Mouse (Mus musculus) frontal cortex, postnatal 25 days (tissue): ENCODE results near the gene Edil3.

Experiments used
- DNase-seq, 2 experiments: peaks; one replicate each; pipeline ENCODE4 v3.0.0; 2022; ENCODE audit warnings: low spot score in 2 of 2

Gene Edil3

GRCm38 (mm10) chr13:89253990-89254642, 432.8 kb downstream of the Edil3 start:
- DNase-seq, result no peak

GRCm38 (mm10) chr13:89256906-89257305, 435.6 kb downstream of the Edil3 start:
- DNase-seq, result no peak

GRCm38 (mm10) chr13:89286696-89287305, 465.5 kb downstream of the Edil3 start:
- DNase-seq, result peak in 1 of 2 experiments; percentile 4

DNA sequence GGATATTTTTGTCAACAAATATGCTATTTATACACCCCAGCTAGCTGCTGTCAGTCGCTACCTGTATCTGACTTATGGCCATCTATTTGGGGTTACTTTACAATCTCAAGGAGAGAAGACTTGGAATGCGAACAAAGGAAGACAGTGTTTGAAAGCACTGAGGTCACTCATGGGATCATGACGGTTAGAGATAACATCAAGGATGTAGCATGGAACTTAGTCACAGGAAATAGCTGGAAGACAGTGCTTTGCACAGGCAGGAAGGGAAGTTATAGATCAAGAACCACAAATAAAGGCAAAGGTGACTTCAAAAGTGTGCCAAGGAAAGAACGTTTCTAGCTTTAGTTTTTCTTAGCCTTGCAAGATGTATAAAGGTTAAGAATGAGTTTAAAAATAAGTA, 466.9 kb downstream of the Edil3 start:
- DNase-seq, result no peak

DNA sequence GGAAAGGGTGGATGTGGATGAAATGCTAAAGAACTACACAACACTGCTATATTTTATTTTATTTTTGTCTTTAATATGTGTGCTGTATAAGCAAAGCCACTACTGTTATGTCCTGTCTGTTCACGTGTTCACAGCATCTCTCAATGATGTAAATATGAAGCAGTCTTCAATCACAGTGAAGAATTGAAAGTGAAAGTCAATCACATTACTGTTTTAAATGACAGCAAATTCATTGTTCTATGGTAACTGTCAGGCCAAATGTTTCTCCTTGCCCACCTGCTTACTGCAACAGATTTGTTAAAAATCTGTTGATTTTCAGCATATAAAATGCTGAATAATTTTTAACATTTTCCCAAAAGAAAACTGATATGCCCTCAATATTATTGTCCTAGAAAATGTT, 499.9 kb downstream of the Edil3 start:
- DNase-seq, result no peak

DNA sequence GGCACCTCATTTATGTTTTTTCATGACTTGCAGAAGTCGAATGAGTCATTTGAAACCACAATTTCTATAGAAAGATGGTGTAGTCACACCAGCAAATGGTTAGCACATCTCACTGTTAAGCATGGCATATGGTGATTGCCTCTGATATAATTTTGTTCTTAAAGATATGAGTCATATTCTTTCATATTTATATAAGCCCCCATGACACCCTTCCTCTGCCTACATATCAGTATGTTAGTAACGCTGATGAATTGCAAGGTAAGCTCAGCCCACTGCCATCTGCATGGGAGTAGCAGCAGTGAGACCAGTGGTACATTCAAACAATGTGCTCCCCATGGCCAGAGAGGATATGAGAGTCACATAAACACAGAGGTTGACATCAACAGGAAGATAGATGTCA, 503.0 kb downstream of the Edil3 start:
- DNase-seq, result peak in 1 of 2 experiments; percentile 18

GRCm38 (mm10) chr13:89334494-89334893, 513.2 kb downstream of the Edil3 start:
- no peak for DNase-seq

- no peak for DNase-seq
Observed at GRCm38 (mm10) chr13:89335908-89336579, 514.8 kb downstream of the Edil3 start.

GRCm38 (mm10) chr13:89339055-89339454, 517.8 kb downstream of the Edil3 start:
- DNase-seq, result no peak

GRCm38 (mm10) chr13:89339776-89340175, 518.5 kb downstream of the Edil3 start:
- DNase-seq, result no peak

GRCm38 (mm10) chr13:89355234-89355633, 534.0 kb downstream of the Edil3 start:
- no peak for DNase-seq

DNA sequence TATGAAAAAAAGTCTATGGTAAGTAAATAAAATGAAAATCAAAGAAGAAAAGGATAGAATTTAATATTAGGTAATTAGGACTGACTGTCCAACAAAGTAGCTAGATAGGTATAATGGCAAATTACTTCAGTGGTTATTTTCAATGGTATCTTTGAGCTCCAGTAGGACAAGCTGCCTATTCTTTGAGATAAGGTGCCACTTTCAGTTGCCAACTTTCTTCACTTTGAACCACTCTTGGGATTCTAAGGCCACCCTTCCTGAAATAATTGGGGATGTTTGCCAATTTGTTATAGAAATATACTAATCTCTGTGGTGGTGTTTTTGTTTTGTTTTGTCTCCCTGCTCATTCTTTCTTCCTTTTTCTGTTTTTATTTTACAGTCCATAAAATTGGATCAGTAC, 537.1 kb downstream of the Edil3 start:
- no peak for DNase-seq

DNA sequence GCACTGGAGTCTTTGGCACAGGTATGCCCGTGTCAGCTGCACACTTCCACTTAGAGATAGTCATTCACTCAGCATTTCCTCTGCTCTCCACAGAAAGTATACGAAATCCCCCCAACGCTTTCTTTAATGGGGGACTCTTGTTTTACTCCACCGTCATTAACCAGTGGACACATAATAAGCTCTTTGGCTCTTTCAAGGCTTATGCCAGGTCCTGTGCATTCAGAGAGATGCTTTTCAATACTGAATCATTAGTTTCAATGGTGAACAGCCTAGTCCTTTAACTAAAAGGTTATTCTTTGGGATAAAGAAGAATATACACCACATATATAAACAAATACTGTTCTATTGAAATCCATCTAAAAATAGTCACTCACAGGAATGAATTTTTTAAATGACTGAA, 541.0 kb downstream of the Edil3 start:
- no peak for DNase-seq

DNA sequence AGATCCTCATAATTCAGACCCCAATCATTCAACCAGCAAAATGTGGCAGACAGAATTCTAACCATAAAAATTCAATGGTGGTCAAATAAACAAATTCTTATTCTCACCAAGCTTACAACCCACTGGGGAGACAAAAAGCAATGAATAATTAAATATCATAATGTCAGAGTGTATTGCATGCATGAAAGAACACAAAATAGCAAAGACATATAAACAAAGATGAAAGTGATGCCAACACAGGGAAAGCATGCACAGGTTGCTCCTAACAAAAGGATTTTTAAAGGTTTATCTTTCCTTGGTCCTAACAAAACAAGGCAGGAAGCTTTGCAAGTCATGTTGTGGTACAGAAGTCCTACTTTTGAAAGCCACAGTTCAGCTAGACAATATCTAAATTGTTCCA, 550.0 kb downstream of the Edil3 start:
- no peak for DNase-seq

DNA sequence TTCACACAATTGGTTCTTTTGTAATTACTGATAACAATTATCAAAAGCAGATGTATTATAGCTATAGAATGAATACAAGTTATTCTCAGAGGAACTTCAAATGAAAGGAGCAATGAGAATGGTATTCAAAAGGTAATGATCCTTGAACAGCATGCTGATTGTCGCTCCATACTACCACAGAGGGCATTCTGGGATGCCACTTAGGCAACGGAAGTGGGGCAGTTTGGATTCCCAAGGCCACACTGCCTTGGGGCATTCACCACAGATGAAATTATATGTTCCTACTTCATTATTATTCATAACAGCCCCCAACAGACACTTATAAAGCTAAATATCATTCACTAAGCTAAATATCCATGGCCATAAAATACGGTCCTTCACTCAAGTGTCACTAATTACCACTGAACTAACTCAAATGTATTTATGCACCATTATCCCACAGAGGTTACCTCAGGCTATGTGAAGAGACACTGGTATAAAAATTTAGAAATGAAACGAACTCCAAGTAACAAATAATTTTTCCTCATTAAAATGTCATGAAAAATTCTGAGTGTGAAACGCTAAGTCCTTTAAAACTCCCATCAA, 550.5 kb downstream of the Edil3 start:
- no peak for DNase-seq
